Mouse (Mus musculus) retina, postnatal 7 days (tissue): ENCODE measurements around the gene Krt7.

Experiments
- DNase-seq: peaks from one replicate; pipeline ENCODE4 v3.0.0-alpha.2; 2012; ENCODE audit warnings: low read depth, low spot score

The Krt7 gene

DNA sequence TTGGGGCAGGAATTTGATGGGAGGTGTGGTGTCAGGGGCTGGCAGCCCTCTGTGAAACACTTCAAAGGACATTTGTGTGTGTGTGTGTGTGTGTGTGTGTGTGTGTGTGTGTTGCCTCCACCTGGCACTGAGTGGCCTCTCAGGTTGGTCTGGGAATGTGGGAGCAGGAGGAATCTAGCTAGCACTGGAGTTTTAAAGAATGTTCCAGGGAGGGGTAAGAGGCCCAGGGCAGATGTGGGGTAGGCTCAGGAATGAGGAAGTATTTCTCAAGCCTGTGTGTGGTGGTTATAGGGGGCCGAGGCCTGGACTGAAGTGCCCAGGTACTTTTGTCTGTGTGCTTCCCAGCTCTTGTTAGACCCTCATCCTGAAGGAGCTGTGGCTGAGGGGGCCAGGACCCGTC, at the start of gene Krt7:
Krt7 (plus strand) TSS at position 269 of the 400 bp plus-strand sequence.
- DNase-seq = no peak

DNA sequence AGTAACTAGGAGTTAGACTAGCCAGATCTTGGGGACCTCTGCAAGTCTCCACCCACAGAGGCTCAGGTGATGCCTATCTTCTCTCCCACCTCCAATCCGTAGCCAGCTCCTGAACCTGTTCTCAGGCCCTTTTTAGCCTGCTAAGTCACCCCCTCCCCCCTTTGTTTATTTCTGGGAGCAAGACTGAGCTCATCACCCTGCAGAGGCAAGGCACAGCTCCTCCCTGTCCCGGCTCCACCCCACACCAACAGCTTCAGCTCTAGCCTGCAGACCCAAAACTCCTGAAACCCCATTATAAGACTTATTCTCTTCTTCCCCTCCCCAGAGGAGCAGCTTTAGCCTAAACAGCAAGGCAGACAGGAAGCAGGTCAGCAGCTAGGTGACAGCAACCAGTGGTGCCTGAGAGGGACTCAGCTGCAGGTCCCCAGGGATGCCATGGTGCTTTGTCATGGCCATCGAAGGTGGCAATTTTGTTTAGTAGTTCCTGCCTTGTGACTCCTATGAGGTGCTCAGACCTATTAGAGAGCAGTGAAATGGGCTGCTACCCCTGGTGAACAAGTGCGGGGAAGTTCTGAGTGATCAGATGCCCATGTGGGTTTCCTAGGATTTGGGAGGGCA, 48.3 kb upstream of the Krt7 start:
- no peak for DNase-seq

DNA sequence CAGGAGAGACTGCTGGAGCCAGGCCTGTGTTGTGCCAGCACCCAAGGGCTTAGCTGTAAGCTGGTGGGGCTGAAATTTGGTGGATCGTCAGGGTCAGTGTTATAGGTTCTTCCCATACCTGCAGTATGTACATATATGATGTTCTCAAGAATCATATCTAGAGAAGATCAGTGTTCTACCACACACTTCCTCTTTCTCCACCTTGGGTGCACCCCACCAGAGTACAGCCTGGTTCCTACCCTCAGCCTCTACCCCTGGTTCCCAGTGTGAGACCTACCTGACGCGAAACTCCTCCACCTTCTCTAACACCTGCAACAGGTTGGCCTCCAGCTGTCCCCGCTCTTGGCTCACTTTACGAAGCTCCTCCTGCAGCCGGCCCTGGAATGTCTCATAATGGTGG, 46.9 kb upstream of the Krt7 start:
- no peak for DNase-seq

DNA sequence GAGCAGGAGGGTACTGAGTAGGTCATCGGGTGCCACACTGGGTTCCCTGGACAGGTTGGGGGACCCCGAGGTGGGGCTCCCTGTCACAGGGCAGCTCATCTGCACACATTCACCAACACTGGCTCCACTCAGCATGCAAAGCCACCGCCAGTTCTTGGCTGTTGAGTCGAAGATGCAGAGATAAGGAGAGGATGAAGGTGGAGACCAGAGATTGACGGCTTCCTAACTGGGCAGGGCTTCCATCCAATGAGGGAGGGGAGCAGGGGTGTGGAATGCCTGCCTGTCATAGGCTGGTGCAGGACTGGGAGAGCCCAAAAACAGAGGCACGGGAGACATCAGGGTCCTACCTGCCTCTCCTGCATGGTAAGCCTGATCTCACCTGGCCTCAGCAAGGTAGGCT, 46.4 kb upstream of the Krt7 start:
- DNase-seq = no peak

DNA sequence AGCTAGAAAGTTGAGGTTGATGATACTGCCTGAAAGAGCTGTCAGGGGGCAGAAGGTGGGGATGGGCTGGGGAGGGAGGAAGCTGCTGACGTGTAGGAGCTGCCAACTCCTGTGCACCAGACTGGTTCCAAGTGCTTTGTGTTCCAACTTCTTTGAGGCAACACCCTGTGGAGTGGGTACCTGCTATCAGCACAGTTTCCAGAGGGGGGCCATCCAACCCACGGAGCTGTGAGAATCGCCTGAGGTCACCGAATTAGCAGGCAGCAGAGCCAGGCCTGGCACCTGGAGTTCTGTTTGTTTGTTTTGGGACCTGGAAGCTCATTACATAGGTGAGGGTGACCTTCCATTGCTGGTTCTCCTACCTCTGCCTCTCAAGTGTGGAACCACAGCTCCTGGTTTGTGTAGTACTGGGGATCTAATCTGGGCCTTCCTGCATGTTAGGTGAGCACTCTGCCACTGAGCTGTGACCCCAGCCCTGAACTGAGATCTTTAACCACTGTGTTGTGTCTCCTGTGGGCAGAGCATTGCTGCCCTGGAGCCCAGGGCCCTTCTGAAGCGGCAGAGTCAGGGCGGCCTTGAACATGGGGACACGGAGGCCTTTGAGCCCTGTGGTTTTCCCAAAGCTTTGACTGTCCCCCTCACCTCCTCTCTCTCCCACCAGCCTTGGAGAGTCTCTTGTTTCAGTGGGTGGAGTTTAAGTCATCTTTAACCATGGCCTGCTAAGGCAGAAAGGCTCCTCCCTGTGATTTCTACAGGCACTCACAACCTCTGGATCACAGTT, 45.8 kb upstream of the Krt7 start:
- DNase-seq = no peak

DNA sequence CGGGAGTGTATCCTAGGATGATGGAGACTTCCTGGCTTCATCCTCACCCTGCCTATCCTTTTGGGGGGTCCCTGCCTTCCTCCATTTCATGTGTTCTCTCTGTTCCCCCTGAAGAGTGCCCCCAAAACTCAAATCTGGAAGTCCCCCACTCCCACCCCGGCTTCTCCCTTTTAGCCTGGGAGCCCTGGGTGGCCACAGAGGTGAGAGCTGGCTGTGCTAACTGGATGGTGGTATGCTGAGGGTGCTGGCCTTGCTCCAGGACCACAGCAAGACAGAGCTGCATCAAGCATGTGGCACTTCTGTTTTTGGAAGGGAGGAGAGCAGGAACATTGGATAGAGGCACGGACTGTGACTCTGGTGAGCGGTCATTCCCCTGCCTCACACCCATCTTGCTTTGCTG, 45.1 kb upstream of the Krt7 start:
- no peak for DNase-seq

DNA sequence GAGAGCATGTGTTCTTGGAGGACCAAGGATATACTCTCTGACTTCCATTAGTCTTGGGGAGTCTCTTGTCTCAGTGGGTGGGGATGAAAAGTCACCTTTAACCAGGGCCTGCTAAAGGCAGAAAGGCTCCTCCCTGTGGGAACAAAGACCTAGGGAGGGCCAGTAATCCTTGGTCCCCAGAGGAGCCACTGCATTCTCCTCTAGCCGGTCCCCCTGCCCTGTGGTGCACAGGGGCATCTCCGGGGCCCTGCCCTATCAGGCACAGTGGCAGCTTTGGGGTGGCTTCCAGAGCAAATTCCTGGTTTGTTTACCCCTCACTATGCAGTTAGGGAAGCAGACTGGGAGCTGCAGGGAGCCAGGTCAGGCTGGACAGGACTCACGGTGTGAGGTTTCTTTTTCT, 44.4 kb upstream of the Krt7 start:
- no peak for DNase-seq

DNA sequence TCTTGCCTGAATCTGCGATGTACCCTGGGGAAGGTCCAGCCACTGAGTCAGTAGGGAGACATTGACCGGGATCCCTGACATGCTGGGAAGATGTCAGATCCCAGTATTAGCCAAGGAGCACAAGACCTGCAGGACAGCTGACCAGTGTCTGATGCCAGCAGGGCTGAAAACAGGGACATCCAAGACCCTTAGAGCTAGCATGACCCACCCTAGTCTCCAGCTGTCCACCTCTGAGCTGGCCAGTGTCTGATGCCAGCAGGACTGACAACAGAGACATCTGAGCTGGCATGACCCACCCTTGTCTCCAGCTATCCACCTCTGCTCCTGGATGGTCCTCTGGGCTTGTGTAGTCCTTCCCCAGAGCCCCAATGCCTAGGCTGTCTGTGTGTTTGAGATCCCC, 43.9 kb upstream of the Krt7 start:
- no peak for DNase-seq

DNA sequence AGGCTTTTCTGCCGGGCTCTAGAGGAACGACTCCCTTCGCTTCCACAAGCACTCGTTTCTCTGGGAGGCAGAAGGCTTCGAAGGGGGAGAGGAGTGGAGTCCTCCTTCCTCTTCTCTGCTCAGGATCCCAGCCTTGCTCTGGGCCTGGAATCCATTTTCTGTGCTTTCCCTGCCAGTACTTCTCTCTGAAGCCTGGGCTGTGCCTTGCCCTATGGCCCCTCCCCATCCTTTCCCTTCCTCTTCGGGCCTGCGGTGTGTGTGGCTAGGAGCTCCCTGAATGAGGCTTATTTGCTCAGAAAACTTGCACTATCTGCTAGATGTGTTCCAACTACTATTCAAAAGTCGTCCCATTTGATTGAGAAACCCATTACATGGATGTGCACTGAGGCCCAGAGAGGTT, 43.3 kb upstream of the Krt7 start:
- DNase-seq = no peak

DNA sequence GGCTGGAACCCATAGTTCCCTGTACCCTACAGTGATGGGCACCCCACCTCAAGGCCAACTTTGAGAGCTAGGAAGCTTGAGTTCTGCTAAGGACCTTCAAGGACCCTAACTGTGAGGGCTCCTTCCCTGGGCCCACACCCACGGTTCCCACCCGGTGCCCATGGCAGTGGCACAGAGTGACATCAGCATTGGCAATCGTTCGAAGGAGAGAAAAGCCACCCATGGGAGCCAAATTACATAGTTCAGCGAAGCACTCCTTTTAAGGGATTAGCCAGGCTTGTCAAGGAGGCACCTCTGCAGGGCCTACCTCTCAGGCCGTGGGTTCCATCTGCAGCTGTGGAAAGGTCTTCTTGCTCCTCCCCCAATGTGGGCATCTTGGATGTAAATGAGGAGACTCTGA, 42.8 kb upstream of the Krt7 start:
- DNase-seq = no peak

DNA sequence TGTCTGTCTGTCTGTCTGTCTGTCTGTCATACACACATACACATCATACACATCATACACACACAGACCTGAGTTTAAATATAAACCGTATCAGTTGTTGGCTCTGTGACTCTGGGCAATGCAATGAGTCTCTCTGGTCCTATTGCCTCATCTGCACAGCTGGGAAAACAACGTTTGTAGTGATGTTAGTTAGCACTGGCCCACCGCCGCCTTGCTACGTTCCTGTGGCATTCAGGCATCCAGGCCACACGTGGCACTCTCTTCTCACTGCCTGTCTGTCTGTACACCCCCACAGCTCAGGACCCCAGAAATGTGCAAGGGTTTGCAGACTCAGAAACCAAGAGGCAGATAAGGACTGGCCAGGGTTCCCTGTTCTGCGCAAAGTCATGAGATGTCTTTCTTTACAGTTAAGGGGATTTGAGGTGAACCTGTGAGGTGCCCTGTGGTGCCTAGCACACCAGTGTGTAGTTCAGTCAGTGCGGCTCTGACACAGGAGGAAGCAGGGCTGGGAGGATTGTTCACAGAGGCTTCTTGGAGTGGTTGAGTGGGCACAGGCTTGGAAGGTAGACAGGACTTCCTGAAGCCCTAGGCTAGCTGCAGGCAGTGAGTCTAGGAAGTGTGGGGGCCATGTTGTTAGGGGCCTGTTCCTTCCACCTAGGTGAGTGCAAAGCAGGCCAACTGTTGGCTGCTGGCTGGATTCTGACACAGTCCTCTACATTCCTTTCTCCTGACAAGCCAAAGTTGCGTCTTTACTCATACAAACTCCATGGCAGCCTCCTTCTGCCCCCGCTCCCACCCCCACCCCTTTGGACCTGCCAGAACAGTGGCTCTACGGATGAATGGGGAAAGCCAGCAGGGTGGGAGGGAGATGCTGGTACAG, 42.1 kb upstream of the Krt7 start:
- no peak for DNase-seq

DNA sequence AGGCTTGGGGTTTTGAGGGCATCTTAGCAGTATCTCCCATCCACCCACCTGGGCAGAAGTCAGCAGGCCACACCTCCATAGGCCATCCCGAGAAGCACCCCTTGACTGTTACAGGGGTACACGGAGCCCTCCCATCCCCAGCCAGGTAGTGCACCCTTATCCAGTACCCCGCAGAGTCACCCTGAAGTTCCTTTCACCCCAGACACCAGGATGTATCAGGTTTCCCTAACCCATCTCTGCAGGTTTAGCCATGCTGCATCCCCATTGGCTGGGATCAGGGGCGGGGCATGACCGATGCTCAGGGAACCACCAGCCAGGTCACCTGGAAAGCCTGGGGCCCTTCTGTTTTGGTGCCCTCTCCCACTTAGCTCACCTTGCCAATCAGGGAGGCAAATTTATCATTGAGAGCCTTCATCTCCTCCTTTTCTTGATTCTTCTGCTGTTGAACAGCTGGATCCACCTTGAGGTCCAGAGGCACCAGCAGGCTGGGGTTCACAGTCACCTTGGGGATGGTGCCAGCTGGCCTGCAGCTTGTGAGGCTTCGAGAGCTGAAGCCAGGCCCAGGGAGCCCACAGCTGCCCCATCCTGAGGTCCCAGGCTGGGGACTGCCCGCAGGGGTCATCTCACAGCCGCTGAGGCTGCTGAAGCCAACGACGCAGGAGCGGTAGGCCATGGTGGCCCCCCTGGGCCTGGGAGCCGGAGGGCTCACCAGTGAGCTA, 41.3 kb upstream of the Krt7 start:
- no peak for DNase-seq

DNA sequence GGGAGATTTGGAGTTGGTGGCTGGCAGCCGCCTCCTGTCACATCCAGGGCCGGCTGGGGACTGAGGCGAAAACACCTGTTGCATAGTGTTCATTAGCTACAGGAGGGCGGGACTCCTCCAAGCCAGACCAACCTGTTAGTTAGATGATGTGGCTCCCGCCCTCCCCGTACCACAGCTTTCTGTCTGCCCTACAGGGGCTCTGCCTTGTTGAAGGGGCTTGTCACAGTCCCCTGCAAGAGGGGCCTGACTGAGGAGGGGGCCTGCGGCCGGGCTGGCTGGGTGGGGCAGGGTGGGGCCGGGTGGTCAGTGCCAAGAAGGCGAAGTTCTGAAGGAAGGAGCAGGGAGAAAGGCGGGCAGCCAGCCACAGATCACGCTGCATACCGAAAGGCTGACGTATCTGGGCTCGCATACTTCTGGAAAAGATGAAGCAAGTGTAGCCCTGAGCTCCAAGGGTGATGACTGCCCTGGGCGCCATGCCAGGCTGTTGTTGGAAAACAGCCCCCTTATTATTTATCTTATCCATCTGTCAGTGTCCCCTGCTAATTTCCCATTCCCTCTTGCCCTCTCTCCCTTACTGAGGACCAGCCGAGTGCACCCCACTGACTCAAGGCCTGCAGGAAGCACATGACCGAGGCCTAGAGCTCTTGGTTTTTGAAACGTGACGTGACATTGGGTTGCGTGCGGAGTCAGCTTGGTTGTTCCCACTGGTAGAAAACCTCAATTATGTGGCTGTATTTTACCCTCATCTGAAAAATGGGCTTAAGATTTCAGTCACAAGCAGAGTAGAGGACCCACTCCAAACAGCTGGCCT, 40.5 kb upstream of the Krt7 start, which contains the start of gene Krt80:
Krt80 (minus strand) TSS at position 62 of the 811 bp plus-strand sequence.
- DNase-seq = no peak

DNA sequence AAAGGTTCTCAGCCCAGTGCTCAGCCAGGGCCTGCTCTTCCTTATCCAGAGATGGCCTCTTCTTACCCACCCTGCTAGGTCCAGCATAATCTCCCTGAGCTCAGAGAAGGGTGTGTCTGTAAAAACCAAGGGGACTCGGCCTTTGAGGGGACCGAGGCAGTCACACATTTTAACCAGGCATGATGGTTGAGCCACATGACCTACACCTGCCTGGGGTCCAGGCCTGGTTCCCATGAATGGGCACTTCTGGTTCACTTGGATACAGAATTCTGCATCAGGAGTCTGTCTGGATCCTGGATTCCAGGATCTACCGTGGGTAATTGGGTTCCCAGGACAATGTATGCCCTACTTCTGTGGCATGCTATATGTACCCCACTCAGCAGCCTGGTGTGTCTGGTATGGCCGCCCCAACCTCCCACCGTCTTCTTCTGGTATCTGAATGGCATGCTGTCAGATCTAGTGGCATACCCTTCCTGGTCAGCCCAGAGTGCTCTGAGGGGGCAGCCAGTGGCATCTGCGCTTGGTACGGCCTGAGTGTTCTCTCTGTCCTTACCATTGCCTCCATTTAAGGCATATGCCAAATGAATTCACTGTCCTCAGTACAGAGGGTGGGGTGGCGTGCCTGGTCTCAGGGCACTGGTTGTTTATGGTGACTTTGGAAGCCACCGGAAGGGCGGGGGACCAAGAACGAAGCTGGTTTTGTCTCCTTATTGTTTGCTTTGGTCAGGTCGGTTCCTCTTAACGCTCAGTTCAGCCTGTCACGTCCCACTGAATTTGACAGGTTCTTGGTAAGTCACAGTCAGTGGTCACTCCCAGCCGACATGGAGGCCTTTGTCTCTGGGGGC, 39.5 kb upstream of the Krt7 start:
- no peak for DNase-seq

DNA sequence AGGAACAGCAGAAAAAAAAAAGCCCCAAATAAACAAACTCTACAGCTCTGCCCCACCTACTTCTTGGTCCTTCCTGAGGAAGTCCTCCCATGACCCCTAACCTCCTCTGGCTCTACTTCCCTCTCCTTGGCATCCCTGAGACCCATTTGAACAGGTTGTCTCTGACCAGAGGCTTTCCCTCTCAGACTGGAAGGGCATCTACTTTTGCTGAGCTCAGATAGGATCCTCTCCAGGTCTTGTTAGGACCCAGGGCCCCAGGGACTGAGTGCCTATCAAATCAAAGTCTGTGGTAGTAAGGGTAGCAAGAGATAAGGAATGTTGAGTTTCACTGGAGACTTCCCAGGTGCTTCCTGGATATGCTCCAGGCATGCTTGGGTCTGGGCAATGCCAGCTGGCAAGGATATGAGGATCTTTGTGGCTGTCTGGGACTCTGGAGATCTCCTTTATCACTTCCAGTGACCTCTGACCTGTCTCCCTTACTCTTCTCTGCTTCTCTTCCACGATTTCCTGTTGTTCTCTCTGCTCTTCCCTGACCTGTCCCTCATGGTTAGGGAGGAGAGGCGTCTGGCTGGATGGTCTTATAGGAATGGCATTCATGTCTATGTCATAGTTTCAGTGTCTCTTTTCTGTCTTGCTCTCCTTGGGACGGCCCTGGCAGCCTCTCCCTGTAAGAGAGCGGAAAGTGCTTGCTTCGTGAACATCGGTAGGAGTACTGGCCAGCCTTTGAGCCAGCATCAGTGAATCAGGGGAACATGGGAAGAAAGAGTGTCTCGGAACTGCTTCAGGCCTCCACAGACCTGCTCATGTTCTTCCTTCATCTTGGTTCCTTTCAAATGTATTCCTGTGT, 38.5 kb upstream of the Krt7 start:
- DNase-seq = no peak

DNA sequence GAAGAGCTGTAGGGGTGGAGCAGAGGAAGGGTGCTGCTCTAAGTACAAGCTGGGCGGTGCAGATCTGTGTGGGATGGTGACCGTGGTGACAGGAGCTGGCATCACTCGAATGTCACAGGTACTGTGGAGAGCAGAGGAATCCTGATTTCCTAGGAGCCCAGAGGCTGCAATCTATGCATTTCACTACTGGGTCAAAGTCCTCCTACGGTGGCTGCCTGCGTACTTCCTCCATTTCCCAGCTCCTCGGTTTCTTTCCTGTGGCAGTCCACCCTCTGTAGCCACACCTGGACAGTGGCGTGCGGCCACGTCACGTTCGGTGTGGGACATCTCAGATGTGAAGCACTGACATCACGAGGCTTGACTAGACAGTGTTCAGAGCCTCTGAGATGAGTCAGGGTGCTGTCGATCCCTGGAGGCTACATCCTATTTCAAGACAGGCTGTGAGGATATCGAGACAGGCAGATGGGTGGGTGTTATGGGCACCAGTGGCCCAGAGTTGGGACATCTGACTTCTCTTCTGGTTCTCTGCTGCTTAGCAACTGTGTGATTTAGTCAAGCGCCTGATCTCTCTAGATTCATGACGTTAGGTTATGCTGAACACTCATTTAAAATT, 37.5 kb upstream of the Krt7 start:
- DNase-seq = no peak

DNA sequence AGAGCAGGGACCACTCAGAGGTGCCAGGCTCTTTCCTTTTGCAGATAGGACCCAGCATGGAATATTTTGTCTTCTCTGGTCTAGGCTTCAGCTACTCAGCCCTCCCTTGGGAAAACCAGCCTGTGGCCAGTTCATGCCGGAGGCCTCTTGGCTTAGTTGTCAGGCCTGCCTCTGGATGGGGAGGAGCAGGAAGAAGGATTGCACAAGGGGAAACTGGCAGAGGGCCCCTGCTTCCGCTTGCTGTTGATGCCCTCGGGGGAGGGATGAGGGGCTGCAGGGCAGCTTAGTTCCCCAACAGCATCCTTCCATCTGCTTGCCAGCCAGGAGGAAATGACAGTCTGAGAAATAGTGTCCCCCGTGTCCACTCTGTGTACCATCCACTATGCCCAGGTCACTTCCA, 36.0 kb upstream of the Krt7 start:
- DNase-seq = no peak

DNA sequence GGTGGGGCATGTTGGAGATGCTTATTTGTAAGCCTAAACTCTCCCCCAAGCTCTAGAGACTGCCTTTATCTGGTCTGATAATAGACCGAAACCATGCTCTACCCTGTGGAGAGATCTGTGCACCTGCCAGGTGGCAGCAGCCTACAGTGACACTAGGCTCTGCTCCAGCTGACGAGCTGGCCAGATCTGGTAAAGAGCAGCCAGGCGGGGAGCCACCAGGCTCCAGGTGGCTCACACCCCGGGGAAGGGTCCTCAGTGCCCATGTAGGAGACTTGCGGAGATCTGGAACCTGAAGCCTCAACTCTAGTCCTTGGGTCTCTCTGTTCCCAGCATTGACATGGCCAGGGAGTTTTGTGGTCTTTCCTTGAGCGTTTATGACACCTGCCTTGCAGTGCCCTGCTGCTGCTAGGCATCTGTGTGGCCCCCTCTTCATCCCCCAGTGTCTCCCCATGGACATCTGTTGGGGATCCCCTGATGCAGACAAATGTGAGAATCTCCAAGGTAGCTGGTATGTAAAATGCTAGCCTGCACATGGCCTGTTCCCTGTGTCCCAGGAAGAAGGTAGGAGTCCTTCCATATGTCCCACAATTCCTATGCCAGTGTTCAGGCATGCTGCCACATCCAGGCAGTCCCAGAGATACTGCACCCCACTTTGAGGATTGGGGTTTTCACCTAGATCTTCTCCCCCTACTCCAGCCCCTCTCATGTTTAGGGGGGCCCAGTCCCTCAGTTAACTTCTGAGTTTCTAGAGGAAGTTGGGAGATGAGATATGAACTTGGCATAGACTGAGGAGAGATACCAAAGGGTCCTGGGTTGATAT, 34.7 kb upstream of the Krt7 start:
- no peak for DNase-seq
